Mouse (Mus musculus): ENCODE data around the gene Cfap74. TPM values are rescaled to one million over a fixed set of nuclear protein-coding genes. Genes with fewer than 3 reads are reported as not detected.

Cfap74 gene
- polyA plus RNA-seq, 1 experiment from 2014 or later: 0.79 TPM

GRCm38 (mm10) chr4:155494891-155495290, 85.9 kb downstream of the Cfap74 start:
- DNase-seq (ENCODE audit: low spot score): no peak
- Histone ChIP-seq H3K9me3 (ENCODE audit: control insufficient read depth, low read length) (no peaks in the 10 kb centered on the region), H3K4me3 (ENCODE audit: low read depth, low read length) (no peak overlapping the region), H3K36me3 (ENCODE audit: control insufficient read depth, insufficient read depth, low read length) (no peaks in the 10 kb centered on the region), H3K9ac (ENCODE audit: low read length) (no peak overlapping the region), H3K27me3 (ENCODE audit: control insufficient read depth, insufficient read depth, low read length) (no peaks in the 10 kb centered on the region), H3K27ac (replicated peaks) (no peak overlapping the region), H3K4me1 (replicated peaks; ENCODE audit: control insufficient read depth, insufficient read depth) (peaks cover 7% of the 10 kb centered on the region), H3K4me2 (replicated peaks; ENCODE audit: low read depth) (no peak overlapping the region)
- WGBS: 47% methylated on average over 4 of the region's 4 CpGs
- no peak for ATAC-seq (ENCODE audit: low FRiP score, low TSS enrichment)
- no peak for TF ChIP-seq CTCF (IDR thresholded peaks at IDR 0.05; ENCODE audit: low read depth)
- TF ChIP-seq EP300 (optimal IDR thresholded peaks at IDR 0.05): no peak

DNA sequence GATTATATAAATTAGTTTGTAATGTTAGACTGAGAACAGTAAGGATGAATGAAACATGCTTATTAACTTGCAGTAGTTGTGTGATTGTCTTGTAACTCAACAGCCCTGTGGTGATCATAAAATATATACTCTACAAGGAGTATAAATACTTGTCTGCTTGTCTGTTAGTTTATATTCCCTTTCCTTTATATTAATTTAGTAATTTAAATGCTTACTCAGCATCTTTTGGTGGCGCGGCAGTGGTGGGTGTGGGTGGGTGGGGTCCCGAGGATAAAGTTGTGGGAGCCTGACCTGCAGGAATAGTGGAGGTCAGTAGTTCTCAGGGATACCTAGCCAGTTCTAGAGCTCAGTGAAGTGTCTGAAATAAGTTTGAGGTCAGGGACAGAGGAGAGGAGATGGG, 89.0 kb downstream of the Cfap74 start:
- Histone ChIP-seq H3K4me1 (replicated peaks; ENCODE audit: control insufficient read depth, insufficient read depth) (no peaks in the 10 kb centered on the region; the same call in 1 of the 2 replicates), H3K9ac (ENCODE audit: low read length) (no peak overlapping the region), H3K9me3 (ENCODE audit: control insufficient read depth, low read length) (no peaks in the 10 kb centered on the region), H3K36me3 (ENCODE audit: control insufficient read depth, insufficient read depth, low read length) (no peaks in the 10 kb centered on the region), H3K4me2 (replicated peaks; ENCODE audit: low read depth) (no peak overlapping the region), H3K27ac (replicated peaks) (no peak overlapping the region), H3K4me3 (ENCODE audit: low read depth, low read length) (no peak overlapping the region), H3K27me3 (ENCODE audit: control insufficient read depth, insufficient read depth, low read length) (no peaks in the 10 kb centered on the region)
- TF ChIP-seq CTCF (IDR thresholded peaks at IDR 0.05; ENCODE audit: low read depth) (no peak), EP300 (optimal IDR thresholded peaks at IDR 0.05) (no peak)
- DNase-seq (ENCODE audit: low spot score) (no peak), ATAC-seq (ENCODE audit: low FRiP score, low TSS enrichment) (no peak)
- WGBS: 57% methylated on average over 3 of the region's 3 CpGs

- TF ChIP-seq EP300 (optimal IDR thresholded peaks at IDR 0.05) (no peak), CTCF (IDR thresholded peaks at IDR 0.05; ENCODE audit: low read depth) (no peak)
- WGBS: 82% methylated on average over 2 of the region's 2 CpGs
- ATAC-seq (ENCODE audit: low FRiP score, low TSS enrichment): no peak
Observed at GRCm38 (mm10) chr4:155501126-155501525, 92.1 kb downstream of the Cfap74 start.

DNA sequence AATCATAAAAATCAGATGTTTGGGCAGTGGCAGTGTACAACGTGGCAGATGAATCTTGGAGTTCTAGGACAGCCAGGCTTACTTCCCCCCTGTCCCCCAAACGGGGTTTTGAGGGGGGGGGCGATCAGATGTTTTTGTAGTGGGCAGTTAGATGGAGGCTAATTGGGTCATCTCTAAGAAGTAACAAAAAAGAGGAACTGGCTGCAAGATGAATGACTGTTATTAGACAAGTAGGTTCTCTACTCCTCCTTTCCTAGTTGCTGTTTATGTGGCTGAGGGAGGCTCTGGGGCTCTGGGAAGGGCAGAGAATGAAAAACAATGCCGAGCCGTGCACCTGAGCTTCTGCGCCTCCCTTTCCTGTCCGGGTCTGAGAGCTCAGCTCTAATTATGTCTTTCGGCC, 96.1 kb downstream of the Cfap74 start:
- no peaks in the 10 kb centered on the region for H3K27me3 ChIP-seq (ENCODE audit: control insufficient read depth, insufficient read depth, low read length)
- no peak overlapping the region for H3K9ac ChIP-seq (ENCODE audit: low read length)
- no peaks in the 10 kb centered on the region for H3K36me3 ChIP-seq (ENCODE audit: control insufficient read depth, insufficient read depth, low read length)
- H3K4me2 ChIP-seq (replicated peaks; ENCODE audit: low read depth): no peak overlapping the region
- H3K27ac ChIP-seq (replicated peaks): no peak overlapping the region
- no peaks in the 10 kb centered on the region; the same call in 1 of the 2 replicates for H3K4me1 ChIP-seq (replicated peaks; ENCODE audit: control insufficient read depth, insufficient read depth)
- no peak for TF ChIP-seq EP300 (optimal IDR thresholded peaks at IDR 0.05)
- TF ChIP-seq CTCF (IDR thresholded peaks at IDR 0.05; ENCODE audit: low read depth): no peak
- H3K9me3 ChIP-seq (ENCODE audit: control insufficient read depth, low read length): no peaks in the 10 kb centered on the region
- no peak overlapping the region for H3K4me3 ChIP-seq (ENCODE audit: low read depth, low read length)
- WGBS: 49% methylated on average over 8 of the region's 8 CpGs
- no peak for ATAC-seq (ENCODE audit: low FRiP score, low TSS enrichment)
- no peak for DNase-seq (ENCODE audit: low spot score)

More at GRCm38 (mm10) chr4:155501126-155501525, 92.1 kb downstream of the Cfap74 start:
- Histone ChIP-seq H3K36me3 (ENCODE audit: control insufficient read depth, insufficient read depth, low read length) (no peaks in the 10 kb centered on the region), H3K27me3 (ENCODE audit: control insufficient read depth, insufficient read depth, low read length) (no peaks in the 10 kb centered on the region), H3K9ac (ENCODE audit: low read length) (no peak overlapping the region), H3K27ac (replicated peaks) (no peak overlapping the region), H3K4me3 (ENCODE audit: low read depth, low read length) (no peak overlapping the region), H3K4me2 (replicated peaks; ENCODE audit: low read depth) (no peak overlapping the region), H3K9me3 (ENCODE audit: control insufficient read depth, low read length) (no peaks in the 10 kb centered on the region), H3K4me1 (replicated peaks; ENCODE audit: control insufficient read depth, insufficient read depth) (no peaks in the 10 kb centered on the region; the same call in 1 of the 2 replicates)
- no peak for DNase-seq (ENCODE audit: low spot score)

GRCm38 (mm10) chr4:155505671-155506295, 96.8 kb downstream of the Cfap74 start:
- TF ChIP-seq CTCF (IDR thresholded peaks at IDR 0.05; ENCODE audit: low read depth) (no peak), EP300 (optimal IDR thresholded peaks at IDR 0.05) (no peak)
- ATAC-seq (ENCODE audit: low FRiP score, low TSS enrichment) (peak; percentile 51; the same call in 1 of the 2 replicates), DNase-seq (ENCODE audit: low spot score) (no peak)
- Histone ChIP-seq H3K4me2 (replicated peaks; ENCODE audit: low read depth) (no peak overlapping the region), H3K27me3 (ENCODE audit: control insufficient read depth, insufficient read depth, low read length) (no peaks in the 10 kb centered on the region), H3K4me1 (replicated peaks; ENCODE audit: control insufficient read depth, insufficient read depth) (no peaks in the 10 kb centered on the region; the same call in 1 of the 2 replicates), H3K27ac (replicated peaks) (no peak overlapping the region), H3K4me3 (ENCODE audit: low read depth, low read length) (no peak overlapping the region), H3K9ac (ENCODE audit: low read length) (no peak overlapping the region), H3K36me3 (ENCODE audit: control insufficient read depth, insufficient read depth, low read length) (no peaks in the 10 kb centered on the region), H3K9me3 (ENCODE audit: control insufficient read depth, low read length) (no peaks in the 10 kb centered on the region)
- WGBS: 69% methylated on average over 5 of the region's 5 CpGs

DNA sequence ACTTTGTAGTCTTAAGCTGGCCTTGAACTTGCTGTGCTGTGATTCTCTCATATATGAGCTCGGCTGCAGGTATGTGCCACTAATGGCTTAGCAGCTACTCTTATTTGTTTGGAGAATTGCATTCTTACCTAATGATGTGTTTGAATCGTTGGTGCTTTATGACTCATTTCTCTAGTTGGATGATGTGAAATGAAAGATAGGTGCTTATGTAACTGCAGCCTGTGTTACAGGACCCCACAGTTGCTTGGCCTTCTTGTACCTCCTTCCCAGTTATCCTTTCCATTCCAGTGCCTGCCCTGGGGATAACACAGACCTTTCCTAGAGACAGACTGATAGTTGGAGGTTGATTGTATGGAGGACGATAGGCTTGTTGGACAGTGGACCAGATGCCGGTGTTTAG, 99.6 kb downstream of the Cfap74 start:
- H3K4me1 ChIP-seq (replicated peaks; ENCODE audit: control insufficient read depth, insufficient read depth): no peaks in the 10 kb centered on the region
- ATAC-seq (ENCODE audit: low FRiP score, low TSS enrichment) (no peak), DNase-seq (ENCODE audit: low spot score) (no peak)
- H3K27ac ChIP-seq (replicated peaks): no peak overlapping the region
- WGBS: 66% methylated on average over 4 of the region's 4 CpGs
- no peaks in the 10 kb centered on the region for H3K9me3 ChIP-seq (ENCODE audit: control insufficient read depth, low read length)
- no peak overlapping the region for H3K4me3 ChIP-seq (ENCODE audit: low read depth, low read length)
- no peak overlapping the region for H3K4me2 ChIP-seq (replicated peaks; ENCODE audit: low read depth)
- H3K36me3 ChIP-seq (ENCODE audit: control insufficient read depth, insufficient read depth, low read length): no peaks in the 10 kb centered on the region
- H3K9ac ChIP-seq (ENCODE audit: low read length): no peak overlapping the region
- no peaks in the 10 kb centered on the region for H3K27me3 ChIP-seq (ENCODE audit: control insufficient read depth, insufficient read depth, low read length)
- no peak for TF ChIP-seq EP300 (optimal IDR thresholded peaks at IDR 0.05)
- TF ChIP-seq CTCF (IDR thresholded peaks at IDR 0.05; ENCODE audit: low read depth): no peak
